Mouse (Mus musculus) erythroblast, embryonic 14.5 days (primary cell): ENCODE results near the gene Cd86.

Experiments
- GATA1 ChIP-seq: IDR thresholded peaks from 2 replicates; pipeline ENCODE4 v1.6.1; 2012; ENCODE audit warnings: low read length, inconsistent platforms, mixed read lengths
- TAL1 ChIP-seq: IDR thresholded peaks from 3 replicates; pipeline ENCODE4 v1.6.1; 2012; ENCODE audit warnings: low read length, inconsistent platforms, mixed read lengths

DNA sequence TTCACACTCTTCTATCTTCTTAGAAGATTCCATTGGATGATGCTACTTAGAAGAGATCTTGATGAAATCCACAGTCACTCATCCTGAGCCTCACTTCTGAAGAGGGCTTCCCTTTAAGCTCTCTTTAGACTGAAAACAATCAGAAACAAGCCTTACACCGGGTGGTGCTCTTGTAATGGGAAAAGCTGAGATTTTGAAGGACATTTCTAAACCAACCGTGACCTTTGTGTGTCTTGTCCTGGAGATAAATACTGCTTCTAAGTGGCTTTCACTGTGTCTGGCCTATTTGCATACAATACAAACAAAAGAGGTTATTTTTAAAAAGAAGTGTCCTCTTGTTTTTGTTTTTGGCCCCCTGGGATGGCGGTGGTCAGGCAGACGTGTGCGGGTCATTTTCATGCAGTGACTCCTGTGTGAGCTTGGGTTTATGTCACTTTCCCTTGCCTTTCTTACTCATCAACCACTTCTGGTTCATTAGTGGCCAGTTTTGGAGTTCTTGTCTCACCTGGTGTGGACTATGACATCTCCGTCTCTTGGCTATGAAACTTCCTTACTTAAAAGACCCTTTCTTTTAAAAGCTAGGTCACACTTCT, 14.6 kb downstream of the Cd86 start:
- TF ChIP-seq TAL1 (no peak), GATA1 (no peak)
